Mouse (Mus musculus): ENCODE measurements around the gene Il10.

- no peak for TF ChIP-seq CTCF (IDR thresholded peaks at IDR 0.05; ENCODE audit: control insufficient read depth, insufficient read depth, insufficient replicate concordance, low read depth, low read length)
- TF ChIP-seq POLR2A (IDR thresholded peaks at IDR 0.05; ENCODE audit: control insufficient read depth, low read depth, low read length) = no peak
These were observed 18.4 kb downstream of the Il10 start for GRCm38 (mm10) chr1:131038001-131038400.
